Mouse (Mus musculus): ENCODE measurements around the gene Thap4. TPM values are rescaled to one million over a fixed set of nuclear protein-coding genes. Genes with fewer than 3 reads are reported as not detected.
"Not testable (repeated sequence)": the region's sequence is repeated elsewhere in the genome, so short reads cannot be mapped to it uniquely, and the experiment has no call there.

Thap4 gene
- total RNA-seq, 2 experiments from 2014 or later = 14.1 to 30.6 TPM

DNA sequence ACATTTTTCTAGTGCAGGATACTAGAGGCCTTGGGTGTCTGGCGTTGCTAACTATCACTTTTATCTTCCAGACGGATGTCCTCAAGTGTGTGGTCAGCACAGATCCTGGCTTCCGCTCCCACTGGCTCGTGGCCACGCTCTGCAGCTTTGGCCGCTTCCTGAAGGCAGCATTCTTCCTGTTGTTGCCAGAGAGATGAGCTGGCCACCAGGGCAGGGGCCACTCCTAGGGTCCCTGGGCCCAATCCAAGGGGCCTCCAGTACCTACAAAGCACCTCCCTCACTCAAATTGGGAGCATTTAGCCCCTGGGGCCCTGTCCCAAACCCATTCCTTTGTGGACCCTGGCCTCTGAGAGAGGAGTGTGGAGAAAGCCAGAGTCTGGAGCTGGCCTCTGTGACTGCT is 59.7 kb downstream of the Thap4 start:
- ATAC-seq (replicated peaks; ENCODE audit: low FRiP score, poor library complexity, severe bottlenecking) = no peak

DNA sequence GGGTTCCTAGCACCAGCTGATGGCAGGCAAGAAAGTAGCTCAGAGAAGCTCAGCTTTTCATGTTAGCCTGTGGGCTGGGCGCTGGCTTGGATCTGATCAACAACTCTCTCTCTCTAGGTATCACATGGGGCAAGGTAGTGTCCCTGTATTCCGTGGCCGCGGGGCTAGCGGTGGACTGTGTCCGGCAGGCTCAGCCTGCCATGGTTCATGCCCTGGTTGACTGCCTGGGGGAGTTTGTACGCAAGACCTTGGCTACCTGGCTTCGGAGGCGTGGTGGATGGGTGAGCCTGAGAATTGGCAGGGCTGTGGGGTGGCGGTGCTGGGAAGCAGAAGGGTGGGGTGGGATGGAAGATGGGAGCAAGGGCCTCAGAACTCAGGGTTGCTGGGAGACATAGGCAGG is 60.7 kb downstream of the Thap4 start:
- ATAC-seq (replicated peaks; ENCODE audit: low FRiP score, poor library complexity, severe bottlenecking) = no peak

DNA sequence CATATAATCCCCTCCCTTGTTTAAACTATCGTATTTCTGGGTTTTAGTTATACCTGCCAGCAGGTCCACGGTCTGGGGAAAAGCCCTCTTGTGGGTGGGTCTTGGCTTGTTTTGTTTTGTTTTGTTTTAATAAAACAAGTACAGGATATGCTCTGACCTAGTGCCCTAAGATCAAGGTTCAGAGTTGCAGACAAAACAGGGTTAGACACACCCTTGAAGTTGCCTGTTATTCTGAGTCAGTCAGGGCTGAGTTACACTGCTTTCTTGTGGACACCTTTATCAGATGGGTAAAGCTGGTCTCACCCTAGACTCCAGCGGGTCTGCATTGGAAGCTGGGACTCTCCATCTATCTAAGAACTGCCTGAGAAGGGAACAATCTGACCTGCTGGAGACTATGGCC is 61.2 kb downstream of the Thap4 start:
- ATAC-seq (replicated peaks; ENCODE audit: low FRiP score, poor library complexity, severe bottlenecking) = no peak

DNA sequence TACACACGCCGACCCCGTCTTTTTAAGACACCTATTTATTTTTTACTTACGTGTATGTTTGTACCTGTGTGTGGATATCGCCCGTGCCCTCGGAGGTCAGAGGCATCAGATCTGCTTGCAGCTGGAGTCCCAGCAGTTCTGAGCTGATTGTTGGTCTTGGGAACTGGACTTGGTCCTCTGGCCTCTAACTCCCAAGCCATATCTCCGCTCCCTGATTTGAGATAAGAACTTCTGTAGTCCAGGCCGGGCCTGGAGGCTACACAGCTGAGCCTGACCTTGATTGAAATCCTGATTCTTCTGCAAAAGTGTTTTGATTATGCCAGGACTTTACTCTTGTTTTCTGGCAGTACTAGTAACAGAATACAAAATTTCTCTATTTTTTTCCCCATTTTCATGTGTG is 61.9 kb downstream of the Thap4 start:
- ATAC-seq (replicated peaks; ENCODE audit: low FRiP score, poor library complexity, severe bottlenecking) = no peak

DNA sequence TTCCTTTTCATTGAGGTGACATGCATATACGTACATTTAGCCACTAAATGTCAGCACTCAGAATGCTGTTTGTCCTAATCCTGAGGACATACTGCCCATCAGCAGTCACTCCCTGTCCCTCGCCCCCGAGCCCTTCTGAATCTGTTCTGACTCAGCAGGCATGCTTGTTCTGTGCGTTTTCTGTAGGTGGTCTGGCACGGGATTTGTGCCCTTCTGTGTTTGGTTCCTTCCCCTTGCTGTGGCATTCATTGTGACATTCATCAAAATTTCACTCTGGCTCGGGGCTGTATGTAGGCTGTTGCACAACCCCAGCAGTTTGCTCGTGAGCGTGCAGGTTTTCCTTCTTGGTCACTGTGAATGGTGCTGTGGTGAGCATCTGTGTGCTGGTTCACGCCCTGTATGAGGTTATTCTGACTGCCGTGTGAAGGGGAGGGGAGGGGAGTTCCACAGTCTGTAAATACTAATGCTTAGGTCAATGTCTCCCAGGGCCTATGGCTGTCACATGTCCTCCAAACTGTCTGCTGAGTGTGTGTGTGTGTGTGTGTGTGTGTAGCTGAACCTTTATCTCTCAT is 62.8 kb downstream of the Thap4 start:
- no peak for ATAC-seq (replicated peaks; ENCODE audit: low FRiP score, poor library complexity, severe bottlenecking)

DNA sequence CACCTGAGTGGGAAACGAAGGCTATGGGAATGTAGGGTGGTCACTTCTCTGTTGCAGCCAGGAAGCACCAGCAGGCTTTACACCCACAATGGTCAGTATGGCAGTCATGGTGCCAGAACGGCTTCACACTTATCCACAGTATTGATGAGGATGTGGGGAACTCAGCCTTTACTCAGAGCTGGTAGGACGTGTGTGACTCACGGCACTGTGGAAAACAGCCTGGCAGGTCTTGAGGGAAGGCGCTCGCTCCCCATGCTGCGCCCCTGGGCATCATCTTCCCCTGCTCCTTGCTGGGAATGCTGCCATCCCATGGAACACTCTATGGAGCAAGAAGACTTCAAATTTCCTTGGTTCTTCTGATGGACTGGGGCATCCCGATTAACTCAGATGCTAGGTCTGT is 63.6 kb downstream of the Thap4 start:
- no peak for ATAC-seq (replicated peaks; ENCODE audit: low FRiP score, poor library complexity, severe bottlenecking)

DNA sequence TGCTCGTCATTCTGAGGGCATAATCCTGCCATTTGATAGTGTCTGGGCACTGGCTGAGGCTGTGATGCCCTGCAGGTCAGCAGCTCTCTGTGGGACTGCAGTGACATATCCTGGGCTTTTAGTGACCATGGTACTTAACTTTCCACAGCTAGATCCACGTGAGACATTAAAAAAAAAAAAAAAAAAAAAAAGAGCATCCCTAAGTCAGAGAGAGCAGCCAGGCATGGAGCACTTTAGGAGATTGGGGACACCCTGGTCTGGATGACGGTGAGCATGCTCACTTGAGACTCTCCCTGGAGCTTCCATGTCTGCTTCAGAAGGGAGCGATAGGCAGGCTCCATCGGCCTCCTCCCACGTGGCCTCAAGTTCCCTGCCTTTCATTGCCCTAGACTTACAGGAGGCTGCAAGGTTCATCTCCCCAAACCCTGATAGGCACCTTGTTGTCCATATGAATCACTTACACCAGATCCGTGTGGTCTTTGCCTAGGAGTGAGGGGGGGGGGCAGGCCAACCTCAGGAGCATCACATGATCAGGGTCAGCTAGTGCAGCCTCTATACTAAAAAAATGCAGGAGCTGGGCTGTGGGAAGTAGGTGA is 64.7 kb downstream of the Thap4 start:
- no peak for ATAC-seq (replicated peaks; ENCODE audit: low FRiP score, poor library complexity, severe bottlenecking)

DNA sequence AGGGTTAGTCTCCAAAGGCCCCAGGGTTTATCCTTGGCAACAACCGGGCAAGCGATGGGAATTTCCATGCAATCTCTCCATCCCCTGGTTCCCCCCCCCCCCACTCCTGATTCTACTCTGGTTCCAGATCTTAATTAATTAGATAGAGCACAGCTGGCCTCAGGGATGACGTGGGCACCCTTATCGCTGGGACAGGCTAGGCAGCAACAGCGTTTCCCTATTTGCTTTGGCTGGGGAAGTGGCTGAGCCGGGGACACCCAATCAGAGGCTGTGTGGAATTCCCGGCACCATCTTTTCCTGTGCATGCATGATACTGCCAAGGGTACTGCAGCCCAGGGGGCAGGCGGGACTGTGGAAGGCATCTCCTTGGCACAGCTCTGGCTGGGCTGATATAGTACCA is 66.5 kb downstream of the Thap4 start:
- ATAC-seq (replicated peaks; ENCODE audit: low FRiP score, poor library complexity, severe bottlenecking) = no peak

DNA sequence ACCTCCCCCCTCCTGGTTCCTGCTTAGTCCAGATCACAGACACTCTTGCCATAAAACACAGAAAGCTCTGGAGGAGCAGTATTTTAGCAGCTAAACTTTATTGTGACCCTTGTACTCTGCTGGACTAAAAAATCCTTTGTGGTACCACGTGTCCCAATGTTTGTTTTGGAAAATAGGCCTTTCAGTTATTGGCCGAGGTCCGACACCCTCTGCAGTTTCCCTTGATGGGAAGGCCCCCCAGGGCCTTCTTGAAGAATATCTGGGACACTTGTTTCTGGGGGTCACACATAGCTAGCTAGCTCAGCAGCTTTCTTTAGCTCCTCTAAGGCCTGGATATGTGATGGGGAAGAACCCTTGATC is 67.7 kb downstream of the Thap4 start:
- no peak for ATAC-seq (replicated peaks; ENCODE audit: low FRiP score, poor library complexity, severe bottlenecking)

DNA sequence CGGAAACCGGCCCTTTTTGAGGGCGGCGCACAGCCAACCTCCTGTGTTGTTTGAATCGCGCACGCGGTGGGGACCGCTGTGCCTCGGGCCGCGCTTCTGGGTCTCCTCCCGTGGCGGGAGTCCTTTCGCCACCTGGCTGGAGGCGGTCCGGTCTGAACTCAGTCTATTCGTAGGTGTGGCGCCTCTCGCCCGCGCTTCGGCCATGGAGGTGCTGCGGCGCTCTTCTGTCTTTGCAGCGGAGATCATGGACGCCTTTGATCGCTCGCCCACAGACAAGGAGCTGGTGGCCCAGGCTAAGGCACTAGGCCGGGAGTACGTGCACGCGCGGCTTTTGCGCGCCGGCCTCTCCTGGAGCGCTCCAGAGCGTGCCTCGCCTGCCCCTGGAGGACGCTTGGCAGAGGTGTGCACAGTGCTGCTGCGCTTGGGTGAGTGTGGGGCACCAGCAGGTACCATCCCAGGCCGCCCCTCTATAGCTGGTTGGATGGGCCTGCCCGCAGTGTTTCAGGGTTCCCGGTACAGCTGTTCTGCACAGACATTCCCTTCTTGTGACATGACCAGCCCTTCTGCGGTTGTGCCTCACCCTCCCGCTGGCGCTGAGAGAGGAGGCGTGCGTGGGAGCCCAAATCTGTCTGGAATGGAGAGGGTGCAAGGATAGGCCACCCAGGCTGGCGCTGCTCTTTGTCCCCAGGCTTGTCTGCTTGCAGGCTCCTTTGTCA is 68.3 kb downstream of the Thap4 start:
- ATAC-seq (replicated peaks; ENCODE audit: low FRiP score, poor library complexity, severe bottlenecking) = 0 out of 2 replicates have a peak, but pooled peaks have one; percentile 29

DNA sequence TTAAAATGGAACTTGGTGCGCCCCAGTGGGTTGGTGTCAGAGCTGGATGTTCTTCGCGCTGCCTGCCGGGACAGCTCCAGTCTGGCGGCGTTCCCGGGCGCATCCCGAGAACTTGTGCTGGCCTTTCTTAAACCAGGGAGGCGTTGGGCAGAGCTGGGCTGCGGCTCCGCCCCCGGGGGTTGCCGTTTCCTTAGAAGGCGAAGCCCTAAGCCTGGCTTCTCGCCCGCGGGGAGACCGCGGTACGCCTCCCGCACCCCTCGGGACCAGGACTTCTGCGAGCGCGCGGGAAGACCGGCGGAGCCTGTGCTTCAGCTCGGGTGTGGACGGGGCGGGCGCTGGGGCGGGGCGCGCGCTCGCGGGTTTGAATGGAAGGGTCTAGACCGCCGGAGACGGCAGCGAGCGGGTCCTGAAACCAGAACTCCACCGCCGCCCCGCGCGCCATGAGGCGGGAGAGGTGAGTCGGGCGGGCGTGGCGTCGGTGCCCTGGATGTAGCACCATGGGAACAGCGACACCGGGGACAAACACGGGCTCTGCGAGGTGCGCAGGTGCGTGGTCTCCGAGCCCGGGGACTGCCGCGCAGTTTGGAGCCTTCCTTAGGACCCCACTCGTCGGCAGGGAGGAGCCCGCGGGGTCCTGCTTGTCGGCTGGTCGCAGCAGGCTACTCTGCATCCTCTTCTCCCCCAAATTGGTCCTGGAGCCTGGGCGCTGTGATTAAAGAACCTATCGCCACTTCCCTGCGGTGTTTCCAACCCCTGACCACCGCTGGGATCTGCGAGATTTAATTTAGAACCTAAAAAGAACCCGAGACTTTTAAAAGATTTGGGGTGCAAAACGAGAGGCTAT is 69.0 kb downstream of the Thap4 start, which contains the start of gene Bok:
TSS of gene Bok (plus strand) at position 260 of the 844 bp plus-strand sequence.
- no peak for ATAC-seq (replicated peaks; ENCODE audit: low FRiP score, poor library complexity, severe bottlenecking)

DNA sequence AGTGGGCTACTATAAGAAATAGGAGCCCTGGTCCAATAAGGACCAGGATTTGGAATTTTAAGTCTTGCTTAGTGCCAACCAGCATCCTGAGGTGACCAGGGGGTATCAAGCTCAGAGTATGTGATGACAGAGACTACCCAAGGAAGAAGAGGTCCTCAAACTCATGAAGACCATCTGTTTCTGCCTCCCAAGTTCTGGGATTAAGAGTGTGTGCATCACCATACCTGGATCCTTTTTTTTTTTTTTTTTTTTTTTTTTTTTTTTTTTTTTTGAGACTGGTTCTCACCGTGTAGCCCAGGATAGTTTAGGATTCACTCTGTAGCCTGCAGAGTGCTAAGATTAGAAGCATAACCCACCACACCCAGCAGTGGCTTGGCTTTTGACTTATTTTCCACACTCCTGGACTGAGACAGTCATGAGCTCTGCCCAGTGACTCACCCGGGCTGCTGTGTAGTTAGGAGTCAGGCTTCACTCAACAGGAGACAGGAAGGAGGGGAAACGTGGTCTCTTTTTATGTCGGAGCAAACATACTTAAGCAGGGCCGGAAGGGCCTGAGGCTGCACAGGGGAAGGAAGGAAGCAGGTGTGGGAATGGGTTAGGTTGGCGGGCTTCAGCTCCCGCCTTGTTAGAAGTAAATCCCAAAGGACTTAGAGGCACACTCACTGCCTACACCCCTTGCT is 74.6 kb downstream of the Thap4 start:
- ATAC-seq (replicated peaks; ENCODE audit: low FRiP score, poor library complexity, severe bottlenecking) = no peak

DNA sequence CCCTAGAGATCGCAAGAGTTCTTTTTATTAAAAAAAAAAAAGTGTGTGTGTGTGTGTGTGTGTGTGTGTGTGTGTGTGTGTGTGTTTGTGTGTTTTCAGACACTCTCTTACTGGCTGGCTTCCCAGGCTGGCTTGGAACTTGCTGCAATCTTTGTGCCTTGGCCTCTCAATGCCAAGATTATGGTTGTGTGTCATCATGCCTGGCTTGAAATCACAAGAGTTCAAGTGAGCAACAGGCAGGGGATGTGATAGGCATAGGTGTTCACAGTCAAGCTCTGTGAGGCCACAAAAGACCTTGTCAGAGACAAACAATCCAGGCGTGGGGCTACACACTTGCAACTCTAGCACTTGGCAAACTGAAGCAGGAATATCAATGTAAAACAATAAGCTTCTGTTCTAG is 76.3 kb downstream of the Thap4 start:
- no peak for ATAC-seq (replicated peaks; ENCODE audit: low FRiP score, poor library complexity, severe bottlenecking)

DNA sequence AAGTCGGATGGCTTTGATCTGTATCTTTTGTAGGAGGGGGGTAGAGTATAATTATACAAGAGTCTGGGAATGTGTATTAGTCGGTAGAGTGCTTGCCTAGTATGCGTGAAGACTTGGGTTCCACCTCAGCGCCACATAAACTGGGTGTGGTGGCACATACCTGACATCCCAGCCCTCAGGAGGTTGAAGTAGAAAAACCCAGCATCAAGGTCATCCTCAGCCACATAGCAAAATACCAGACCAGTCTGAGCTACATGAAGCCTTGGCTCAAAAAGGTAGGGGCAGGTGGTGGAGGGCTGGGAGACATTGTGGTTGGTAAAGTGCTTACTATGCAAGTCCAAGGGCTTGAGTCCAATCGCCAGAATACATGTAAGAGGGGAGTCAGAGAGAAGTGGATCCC is 82.0 kb downstream of the Thap4 start:
- ATAC-seq (replicated peaks; ENCODE audit: low FRiP score, poor library complexity, severe bottlenecking) = no peak

DNA sequence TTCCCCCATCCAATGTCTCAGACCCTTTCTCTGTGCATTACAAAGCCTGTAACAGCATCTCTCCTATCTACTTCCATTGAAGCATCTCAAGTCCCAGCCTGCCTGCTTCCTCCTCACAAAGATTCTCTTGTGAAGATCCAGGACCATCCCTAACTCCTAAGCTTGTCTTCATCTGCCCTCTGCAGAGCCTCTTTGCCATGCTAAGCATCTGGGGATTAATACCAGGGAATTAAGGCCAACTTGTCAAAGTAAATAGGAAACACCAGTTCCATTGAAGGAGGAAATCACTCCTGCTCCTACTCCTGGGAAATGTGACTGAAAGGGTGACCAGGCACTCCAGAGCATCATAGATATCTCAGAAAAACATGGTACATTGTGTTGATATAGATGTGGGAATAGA is 84.7 kb downstream of the Thap4 start:
- ATAC-seq (replicated peaks; ENCODE audit: low FRiP score, poor library complexity, severe bottlenecking) = no peak

DNA sequence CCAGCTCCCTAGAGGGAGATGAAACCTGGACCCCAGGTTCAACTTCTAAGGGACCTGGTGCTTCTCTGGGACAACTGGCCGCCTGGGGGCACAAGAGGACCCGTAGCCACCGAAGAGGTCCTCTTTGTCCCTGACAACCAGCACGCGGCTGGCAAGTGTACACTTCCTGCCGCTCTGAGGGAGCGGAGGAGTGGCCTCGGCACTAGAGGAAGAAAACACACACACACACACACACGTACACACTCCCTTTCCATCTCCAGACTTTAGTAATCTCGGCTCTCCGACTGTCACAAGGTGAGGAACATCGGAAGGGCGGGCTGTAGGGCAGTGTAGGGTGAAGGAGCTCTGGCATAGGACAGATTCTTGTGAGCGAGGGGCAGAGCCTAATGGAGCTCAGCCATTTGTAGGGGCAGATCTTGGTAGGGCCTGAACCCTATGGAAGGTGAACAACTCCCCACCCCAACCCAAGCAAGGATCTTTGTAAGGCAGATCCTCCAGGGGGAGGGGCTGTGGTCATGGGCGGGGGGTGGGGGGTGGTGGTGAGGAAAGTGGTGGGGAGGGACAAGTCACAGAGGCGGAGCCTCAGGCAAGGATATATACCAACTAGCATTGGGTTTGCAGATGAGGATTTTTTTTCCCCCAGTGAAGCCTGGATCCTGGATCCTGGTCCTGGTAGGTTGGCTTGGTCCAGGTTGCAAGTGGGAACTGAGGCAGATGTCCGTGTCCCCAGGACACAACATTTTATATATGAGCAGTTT is 85.7 kb downstream of the Thap4 start:
- peak; percentile 53; the same call in 1 of the 2 replicates for ATAC-seq (replicated peaks; ENCODE audit: low FRiP score, poor library complexity, severe bottlenecking)

DNA sequence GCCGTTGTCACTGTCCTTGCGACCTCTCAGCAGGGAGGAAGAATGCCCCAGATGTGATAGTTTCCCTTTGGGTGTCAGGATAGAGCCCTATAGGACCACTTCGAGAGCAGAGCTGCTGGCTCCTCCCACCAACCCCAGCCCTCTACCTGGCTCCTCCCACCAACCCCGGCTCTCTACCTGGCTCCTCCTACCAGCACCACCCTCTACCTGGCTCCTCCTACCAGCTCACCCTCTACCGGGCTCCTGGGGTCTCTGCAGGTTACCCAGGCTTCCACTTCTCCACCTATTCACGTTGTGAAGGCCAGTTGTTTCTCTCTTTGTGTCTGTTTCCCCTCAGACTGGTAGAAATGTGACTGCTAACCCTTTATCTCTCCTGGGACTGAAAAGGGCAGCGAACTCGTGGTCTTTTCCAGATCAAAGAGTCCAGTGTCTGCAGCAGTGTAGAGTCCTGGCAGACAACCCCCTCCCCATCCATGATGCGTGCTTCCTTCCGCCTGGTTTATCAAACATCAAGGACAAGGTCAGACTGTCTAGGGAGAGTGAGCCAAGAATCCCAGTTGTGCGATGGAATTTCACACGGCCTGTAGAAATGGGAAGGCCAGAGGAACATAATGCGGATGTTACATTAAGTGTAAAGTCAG is 86.8 kb downstream of the Thap4 start:
- ATAC-seq (replicated peaks; ENCODE audit: low FRiP score, poor library complexity, severe bottlenecking) = no peak

DNA sequence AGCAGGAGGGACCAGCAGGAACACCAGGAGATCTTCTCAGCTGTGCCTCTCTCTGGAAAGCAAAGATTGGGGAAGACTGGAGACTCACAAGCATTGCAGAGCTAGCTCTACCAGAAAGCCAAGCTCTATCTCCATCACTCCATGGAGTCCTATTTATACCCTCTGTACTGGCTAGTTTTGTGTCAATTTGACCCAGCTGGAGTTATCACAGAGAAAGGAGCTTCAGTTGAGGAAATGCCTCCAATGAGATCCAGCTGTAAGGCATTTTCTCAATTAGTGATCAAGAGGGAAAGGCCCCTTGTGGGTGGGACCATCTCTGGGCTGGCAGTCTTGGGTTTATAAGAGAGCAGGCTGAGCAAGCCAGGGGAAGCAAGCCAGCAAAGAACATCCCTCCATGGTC is 96.1 kb downstream of the Thap4 start, which contains the start of gene Stk25:
TSS of gene Stk25 (minus strand) at position 101 of the 400 bp plus-strand sequence.
- not testable (repeated sequence) for ATAC-seq (replicated peaks; ENCODE audit: low FRiP score, poor library complexity, severe bottlenecking)

DNA sequence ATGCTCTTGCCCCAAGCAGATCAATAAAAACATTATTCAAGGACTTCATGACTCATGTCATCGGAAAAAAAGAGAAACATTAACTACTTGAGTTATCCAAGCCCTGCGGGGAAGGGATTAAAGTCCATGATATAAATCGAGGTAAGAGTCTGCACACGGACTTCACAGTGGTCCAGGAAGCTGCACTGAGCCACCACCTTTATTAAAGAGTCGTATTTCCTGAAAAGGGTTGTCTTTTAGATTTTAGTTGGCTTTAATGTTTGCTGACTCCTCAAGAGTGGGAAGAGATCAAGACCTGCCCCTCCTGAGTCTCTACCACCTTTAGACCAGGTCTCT is 97.7 kb downstream of the Thap4 start:
- ATAC-seq (replicated peaks; ENCODE audit: low FRiP score, poor library complexity, severe bottlenecking) = no peak
